Mouse (Mus musculus): ENCODE measurements around the gene Ptprd. TPM values are rescaled to one million over a fixed set of nuclear protein-coding genes. Genes with fewer than 3 reads are reported as not detected.

The Ptprd gene
- polyA plus RNA-seq, 1 experiment, result 1.2 TPM

GRCm38 (mm10) chr4:76779558-76780124, 1432.1 kb downstream of the Ptprd start:
- H3ac ChIP-seq (ENCODE audit: control insufficient read depth, insufficient read length, low read depth), result no peak overlapping the region
- H3K4me3 ChIP-seq (ENCODE audit: insufficient read depth, poor library complexity, severe bottlenecking), result no peak overlapping the region
- no peaks in the 10 kb centered on the region for H3K79me2 ChIP-seq (ENCODE audit: control insufficient read depth, insufficient read depth)
- H3K27me3 ChIP-seq (ENCODE audit: control insufficient read depth, insufficient read depth, insufficient read length), result no peaks in the 10 kb centered on the region
- H3K36me3 ChIP-seq (ENCODE audit: control insufficient read depth, insufficient read depth), result no peaks in the 10 kb centered on the region
- TF ChIP-seq MYOD1 (IDR thresholded peaks at IDR 0.05; ENCODE audit: control insufficient read depth, insufficient read length, low read depth) (no peak), USF1 (IDR thresholded peaks at IDR 0.05; ENCODE audit: low read depth) (no peak), FOSL1 (IDR thresholded peaks at IDR 0.05; ENCODE audit: insufficient read depth, low read length, poor library complexity, severe bottlenecking) (no peak), CEBPB (IDR thresholded peaks at IDR 0.05; ENCODE audit: low read depth) (no peak)
- H3K79me3 ChIP-seq (ENCODE audit: low read depth), result no peaks in the 10 kb centered on the region

GRCm38 (mm10) chr4:76766918-76767317, 1444.8 kb downstream of the Ptprd start:
- Histone ChIP-seq H3K27me3 (ENCODE audit: control insufficient read depth, insufficient read depth, insufficient read length) (no peaks in the 10 kb centered on the region), H3ac (ENCODE audit: control insufficient read depth, insufficient read length, low read depth) (no peak overlapping the region), H3K36me3 (ENCODE audit: control insufficient read depth, insufficient read depth) (no peaks in the 10 kb centered on the region), H3K79me3 (ENCODE audit: low read depth) (no peaks in the 10 kb centered on the region), H3K4me3 (ENCODE audit: insufficient read depth, poor library complexity, severe bottlenecking) (no peak overlapping the region), H3K79me2 (ENCODE audit: control insufficient read depth, insufficient read depth) (no peaks in the 10 kb centered on the region)
- TF ChIP-seq MYOD1 (IDR thresholded peaks at IDR 0.05; ENCODE audit: control insufficient read depth, insufficient read length, low read depth), result no peak
- no peak for TF ChIP-seq CEBPB (IDR thresholded peaks at IDR 0.05; ENCODE audit: low read depth)
- TF ChIP-seq FOSL1 (IDR thresholded peaks at IDR 0.05; ENCODE audit: insufficient read depth, low read length, poor library complexity, severe bottlenecking), result no peak
- no peak for TF ChIP-seq MAX (IDR thresholded peaks at IDR 0.05)
- TF ChIP-seq USF1 (IDR thresholded peaks at IDR 0.05; ENCODE audit: low read depth), result no peak

GRCm38 (mm10) chr4:76766429-76766828, 1445.3 kb downstream of the Ptprd start:
- no peaks in the 10 kb centered on the region for H3K27me3 ChIP-seq (ENCODE audit: control insufficient read depth, insufficient read depth, insufficient read length)
- H3K79me3 ChIP-seq (ENCODE audit: low read depth), result no peaks in the 10 kb centered on the region
- H3ac ChIP-seq (ENCODE audit: control insufficient read depth, insufficient read length, low read depth), result no peak overlapping the region
- no peak for TF ChIP-seq USF1 (IDR thresholded peaks at IDR 0.05; ENCODE audit: low read depth)
- TF ChIP-seq FOSL1 (IDR thresholded peaks at IDR 0.05; ENCODE audit: insufficient read depth, low read length, poor library complexity, severe bottlenecking), result no peak
- no peak for TF ChIP-seq CEBPB (IDR thresholded peaks at IDR 0.05; ENCODE audit: low read depth)
- no peak for TF ChIP-seq MYOG (IDR thresholded peaks at IDR 0.05; ENCODE audit: control insufficient read depth, extremely low read depth, insufficient read length)
- no peak for TF ChIP-seq CTCF (IDR thresholded peaks at IDR 0.05; ENCODE audit: control insufficient read depth, insufficient read depth, insufficient read length)
- TF ChIP-seq MAX (IDR thresholded peaks at IDR 0.05), result no peak
- TF ChIP-seq MYOD1 (IDR thresholded peaks at IDR 0.05; ENCODE audit: control insufficient read depth, insufficient read length, low read depth), result no peak
- no peaks in the 10 kb centered on the region for H3K36me3 ChIP-seq (ENCODE audit: control insufficient read depth, insufficient read depth)
- H3K79me2 ChIP-seq (ENCODE audit: control insufficient read depth, insufficient read depth), result no peaks in the 10 kb centered on the region
- no peak overlapping the region for H3K4me3 ChIP-seq (ENCODE audit: insufficient read depth, poor library complexity, severe bottlenecking)

GRCm38 (mm10) chr4:76750709-76751108, 1461.1 kb downstream of the Ptprd start:
- Histone ChIP-seq H3K27me3 (ENCODE audit: control insufficient read depth, insufficient read depth, insufficient read length) (no peaks in the 10 kb centered on the region), H3K79me2 (ENCODE audit: control insufficient read depth, insufficient read depth) (no peaks in the 10 kb centered on the region), H3K36me3 (ENCODE audit: control insufficient read depth, insufficient read depth) (no peaks in the 10 kb centered on the region), H3K4me3 (ENCODE audit: insufficient read depth, poor library complexity, severe bottlenecking) (no peak overlapping the region), H3K79me3 (ENCODE audit: low read depth) (no peaks in the 10 kb centered on the region), H3ac (ENCODE audit: control insufficient read depth, insufficient read length, low read depth) (no peak overlapping the region)
- TF ChIP-seq FOSL1 (IDR thresholded peaks at IDR 0.05; ENCODE audit: insufficient read depth, low read length, poor library complexity, severe bottlenecking) (no peak), USF1 (IDR thresholded peaks at IDR 0.05; ENCODE audit: low read depth) (no peak), CEBPB (IDR thresholded peaks at IDR 0.05; ENCODE audit: low read depth) (no peak), MYOG (IDR thresholded peaks at IDR 0.05; ENCODE audit: control insufficient read depth, extremely low read depth, insufficient read length) (no peak), CTCF (IDR thresholded peaks at IDR 0.05; ENCODE audit: control insufficient read depth, insufficient read depth, insufficient read length) (no peak), MAX (IDR thresholded peaks at IDR 0.05) (no peak)

GRCm38 (mm10) chr4:76735831-76736230, 1475.9 kb downstream of the Ptprd start:
- Histone ChIP-seq H3ac (ENCODE audit: control insufficient read depth, insufficient read length, low read depth) (no peak overlapping the region), H3K27me3 (ENCODE audit: control insufficient read depth, insufficient read depth, insufficient read length) (no peaks in the 10 kb centered on the region), H3K36me3 (ENCODE audit: control insufficient read depth, insufficient read depth) (no peaks in the 10 kb centered on the region), H3K79me2 (ENCODE audit: control insufficient read depth, insufficient read depth) (no peaks in the 10 kb centered on the region), H3K79me3 (ENCODE audit: low read depth) (no peaks in the 10 kb centered on the region), H3K4me3 (ENCODE audit: insufficient read depth, poor library complexity, severe bottlenecking) (no peak overlapping the region)
- TF ChIP-seq FOSL1 (IDR thresholded peaks at IDR 0.05; ENCODE audit: insufficient read depth, low read length, poor library complexity, severe bottlenecking) (no peak), USF1 (IDR thresholded peaks at IDR 0.05; ENCODE audit: low read depth) (no peak), CEBPB (IDR thresholded peaks at IDR 0.05; ENCODE audit: low read depth) (no peak), MAX (IDR thresholded peaks at IDR 0.05) (no peak), MYOD1 (IDR thresholded peaks at IDR 0.05; ENCODE audit: control insufficient read depth, insufficient read length, low read depth) (no peak), MYOG (IDR thresholded peaks at IDR 0.05; ENCODE audit: control insufficient read depth, extremely low read depth, insufficient read length) (no peak), CTCF (IDR thresholded peaks at IDR 0.05; ENCODE audit: control insufficient read depth, insufficient read depth, insufficient read length) (no peak)

- Histone ChIP-seq H3K27me3 (ENCODE audit: control insufficient read depth, insufficient read depth, insufficient read length) (no peaks in the 10 kb centered on the region), H3K79me3 (ENCODE audit: low read depth) (no peaks in the 10 kb centered on the region), H3K79me2 (ENCODE audit: control insufficient read depth, insufficient read depth) (no peaks in the 10 kb centered on the region), H3K36me3 (ENCODE audit: control insufficient read depth, insufficient read depth) (no peaks in the 10 kb centered on the region), H3ac (ENCODE audit: control insufficient read depth, insufficient read length, low read depth) (no peak overlapping the region), H3K4me3 (ENCODE audit: insufficient read depth, poor library complexity, severe bottlenecking) (no peak overlapping the region)
- TF ChIP-seq MAX (IDR thresholded peaks at IDR 0.05) (no peak), CEBPB (IDR thresholded peaks at IDR 0.05; ENCODE audit: low read depth) (no peak), FOSL1 (IDR thresholded peaks at IDR 0.05; ENCODE audit: insufficient read depth, low read length, poor library complexity, severe bottlenecking) (no peak), USF1 (IDR thresholded peaks at IDR 0.05; ENCODE audit: low read depth) (no peak), CTCF (IDR thresholded peaks at IDR 0.05; ENCODE audit: control insufficient read depth, insufficient read depth, insufficient read length) (no peak), MYOD1 (IDR thresholded peaks at IDR 0.05; ENCODE audit: control insufficient read depth, insufficient read length, low read depth) (no peak), MYOG (IDR thresholded peaks at IDR 0.05; ENCODE audit: control insufficient read depth, extremely low read depth, insufficient read length) (no peak)
Measured at GRCm38 (mm10) chr4:76675726-76676125, 1536.0 kb downstream of the Ptprd start.
